Mouse (Mus musculus): ENCODE measurements at regions not wholly inside any gene's neighbourhood (a gene's known extent, or its start where the extent isn't known, plus 50 kb on each side); places are given as distances from the start of the nearest gene placed in this dataset.

DNA sequence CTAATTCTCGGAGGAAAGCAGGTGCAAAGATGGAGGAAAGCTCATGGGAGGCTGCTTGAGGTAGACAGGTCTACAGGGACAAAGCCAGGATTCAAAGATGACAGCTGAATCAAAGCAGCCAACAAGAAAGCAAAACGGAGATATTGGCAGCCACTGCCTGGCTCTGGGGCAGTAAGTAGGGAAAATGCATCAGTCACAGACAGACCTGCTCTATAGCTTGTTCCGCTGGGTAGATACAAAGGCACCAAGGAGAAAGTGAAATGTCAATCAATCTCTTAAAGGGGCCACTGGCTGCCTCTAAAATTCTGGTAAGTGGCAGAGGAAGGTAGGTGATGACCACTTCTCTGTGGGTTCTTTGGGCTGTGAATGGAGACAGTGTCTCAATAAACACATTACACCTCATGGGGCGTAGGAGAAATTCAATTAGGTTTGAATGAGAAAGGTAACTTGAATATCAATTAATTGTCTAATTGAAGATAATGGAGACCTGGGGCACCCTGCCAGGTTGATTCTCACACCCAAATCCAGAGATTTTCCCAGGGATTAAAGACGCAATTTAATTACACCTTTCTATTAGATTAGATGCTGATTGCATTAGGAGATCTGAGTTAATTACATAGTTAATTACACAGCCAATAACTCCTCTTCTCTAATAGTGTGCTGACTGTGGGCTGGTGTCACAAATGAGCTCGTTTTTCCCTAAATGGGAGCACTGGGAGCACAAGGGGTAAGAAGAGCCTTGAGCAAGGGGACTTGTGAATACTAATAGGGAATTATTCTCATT is 555.1 kb downstream of the Gm9195 start:
- Histone ChIP-seq H3K4me3 (ENCODE audit: low read depth, low read length) (no peak overlapping the region), H3K4me2 (ENCODE audit: low read length) (no peak overlapping the region), H3K9ac (ENCODE audit: low read length) (no peak overlapping the region), H3K27me3 (replicated peaks; ENCODE audit: control insufficient read depth, insufficient read depth, low read length) (no peaks in the 10 kb centered on the region), H3K4me1 (replicated peaks; ENCODE audit: control insufficient read depth, insufficient read depth, low read length) (no peaks in the 10 kb centered on the region), H3K36me3 (ENCODE audit: control insufficient read depth, insufficient read depth, low read length) (no peaks in the 10 kb centered on the region), H3K9me3 (ENCODE audit: control insufficient read depth, low read length) (no peaks in the 10 kb centered on the region), H3K27ac (ENCODE audit: low read depth) (no peak overlapping the region)
- no peak for DNase-seq (ENCODE audit: low spot score)
- 68% methylated on average over 6 of the region's 6 CpGs for WGBS
- no peak for ATAC-seq (replicated peaks; ENCODE audit: low FRiP score, low TSS enrichment, low read depth)

DNA sequence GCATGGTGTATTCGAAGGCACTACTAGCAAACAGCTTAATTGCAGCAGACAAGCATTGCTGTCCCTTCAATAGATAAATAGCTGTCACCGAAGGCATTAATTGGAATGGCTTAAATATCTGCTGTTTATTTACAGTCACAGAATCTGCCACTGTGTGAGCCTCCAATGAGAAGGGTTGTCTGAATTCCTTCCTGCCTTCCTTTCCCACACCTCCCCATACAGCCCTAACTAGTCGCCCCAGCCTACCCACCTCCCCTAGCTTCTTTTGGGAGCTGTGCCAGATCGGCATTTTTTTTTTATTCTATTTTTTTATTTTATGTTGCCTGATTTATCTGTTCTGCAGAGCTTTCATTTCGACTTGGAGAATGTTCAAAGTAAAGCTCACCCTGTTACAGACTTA is 575.7 kb downstream of the Gm9195 start:
- no peak overlapping the region for H3K4me2 ChIP-seq (ENCODE audit: low read length)
- H3K27ac ChIP-seq (ENCODE audit: low read depth), result no peak overlapping the region
- no peaks in the 10 kb centered on the region for H3K4me1 ChIP-seq (replicated peaks; ENCODE audit: control insufficient read depth, insufficient read depth, low read length)
- H3K9me3 ChIP-seq (ENCODE audit: control insufficient read depth, low read length), result no peaks in the 10 kb centered on the region
- no peaks in the 10 kb centered on the region for H3K36me3 ChIP-seq (ENCODE audit: control insufficient read depth, insufficient read depth, low read length)
- no peaks in the 10 kb centered on the region for H3K27me3 ChIP-seq (replicated peaks; ENCODE audit: control insufficient read depth, insufficient read depth, low read length)
- H3K4me3 ChIP-seq (ENCODE audit: low read depth, low read length), result no peak overlapping the region
- ATAC-seq (replicated peaks; ENCODE audit: low FRiP score, low TSS enrichment, low read depth), result no peak
- no peak for DNase-seq (ENCODE audit: low spot score)
- no peak overlapping the region for H3K9ac ChIP-seq (ENCODE audit: low read length)
- WGBS, result 47% methylated on average over 5 of the region's 5 CpGs

DNA sequence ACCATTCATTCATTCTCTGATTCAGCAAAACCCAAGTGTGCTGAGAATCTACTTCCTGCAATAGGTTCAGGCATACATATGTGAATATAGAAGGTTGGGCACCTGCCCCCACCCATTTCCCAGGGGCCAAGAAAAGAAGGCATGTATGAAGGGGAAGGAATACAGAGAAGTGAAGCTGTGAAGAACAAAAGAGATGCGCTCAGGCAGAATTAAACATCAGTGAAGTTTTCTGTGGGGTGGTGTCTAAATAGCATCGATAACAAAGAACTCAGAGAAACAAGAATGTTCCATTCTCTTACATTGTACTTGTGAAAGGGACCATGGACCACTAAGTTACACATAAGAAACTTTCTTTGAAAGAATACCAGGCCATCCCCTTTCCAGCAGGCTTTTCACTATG is 580.7 kb downstream of the Gm9195 start:
- WGBS, result 91% methylated on average over 2 of the region's 2 CpGs
- no peak overlapping the region for H3K4me2 ChIP-seq (ENCODE audit: low read length)
- no peaks in the 10 kb centered on the region for H3K4me1 ChIP-seq (replicated peaks; ENCODE audit: control insufficient read depth, insufficient read depth, low read length)
- no peaks in the 10 kb centered on the region for H3K27me3 ChIP-seq (replicated peaks; ENCODE audit: control insufficient read depth, insufficient read depth, low read length)
- no peak for DNase-seq (ENCODE audit: low spot score)
- no peaks in the 10 kb centered on the region for H3K36me3 ChIP-seq (ENCODE audit: control insufficient read depth, insufficient read depth, low read length)
- no peak overlapping the region for H3K9ac ChIP-seq (ENCODE audit: low read length)
- no peak for ATAC-seq (replicated peaks; ENCODE audit: low FRiP score, low TSS enrichment, low read depth)
- H3K9me3 ChIP-seq (ENCODE audit: control insufficient read depth, low read length), result no peaks in the 10 kb centered on the region
- H3K27ac ChIP-seq (ENCODE audit: low read depth), result no peak overlapping the region
- H3K4me3 ChIP-seq (ENCODE audit: low read depth, low read length), result no peak overlapping the region

DNA sequence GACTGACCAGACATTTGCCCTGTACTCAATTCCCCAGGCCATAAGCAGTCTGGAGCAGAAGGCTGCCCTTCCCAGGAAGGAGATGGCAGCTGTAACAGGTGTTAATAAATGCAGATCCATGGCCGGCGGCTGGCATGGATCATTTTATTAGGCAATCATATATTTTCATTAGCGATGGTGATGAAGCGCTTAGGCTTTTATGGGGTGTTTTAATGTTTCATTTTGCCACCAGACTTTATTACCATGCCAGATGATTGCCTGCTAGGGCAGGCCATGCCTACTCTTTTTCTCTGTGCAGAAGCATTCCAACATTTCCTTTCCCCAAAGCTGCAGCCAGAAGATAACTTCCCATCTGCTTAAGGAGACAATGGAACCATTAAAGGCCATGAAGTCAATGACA is 596.2 kb downstream of the Gm9195 start:
- DNase-seq (ENCODE audit: low spot score), result no peak
- Histone ChIP-seq H3K9ac (ENCODE audit: low read length) (no peak overlapping the region), H3K36me3 (ENCODE audit: control insufficient read depth, insufficient read depth, low read length) (no peaks in the 10 kb centered on the region), H3K27ac (ENCODE audit: low read depth) (no peak overlapping the region), H3K4me2 (ENCODE audit: low read length) (no peak overlapping the region), H3K27me3 (replicated peaks; ENCODE audit: control insufficient read depth, insufficient read depth, low read length) (no peaks in the 10 kb centered on the region), H3K4me1 (replicated peaks; ENCODE audit: control insufficient read depth, insufficient read depth, low read length) (no peaks in the 10 kb centered on the region), H3K4me3 (ENCODE audit: low read depth, low read length) (no peak overlapping the region), H3K9me3 (ENCODE audit: control insufficient read depth, low read length) (no peaks in the 10 kb centered on the region)
- 86% methylated on average over 4 of the region's 4 CpGs for WGBS
- no peak for ATAC-seq (replicated peaks; ENCODE audit: low FRiP score, low TSS enrichment, low read depth)

DNA sequence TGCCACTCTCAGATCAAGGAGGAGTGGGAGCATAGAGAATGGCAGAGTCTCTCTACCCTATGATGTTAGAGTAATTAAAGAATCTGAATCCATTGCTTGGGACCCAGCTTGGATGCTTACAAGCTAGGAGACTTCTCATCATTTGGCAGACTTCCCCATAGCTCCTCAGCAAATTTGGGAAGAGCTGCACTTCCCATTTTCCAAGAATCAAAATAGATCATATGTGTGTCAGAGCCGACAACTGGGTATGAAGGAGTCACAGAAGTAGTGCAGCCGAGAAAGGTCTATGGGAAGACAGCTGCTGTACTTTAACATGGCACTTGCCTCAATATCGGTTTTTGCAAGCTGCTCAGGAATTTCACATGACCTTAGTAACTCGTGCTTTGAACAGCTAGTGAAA is 596.8 kb downstream of the Gm9195 start:
- no peak for DNase-seq (ENCODE audit: low spot score)
- no peak overlapping the region for H3K4me2 ChIP-seq (ENCODE audit: low read length)
- 77% methylated on average over 4 of the region's 4 CpGs for WGBS
- no peaks in the 10 kb centered on the region for H3K27me3 ChIP-seq (replicated peaks; ENCODE audit: control insufficient read depth, insufficient read depth, low read length)
- H3K4me3 ChIP-seq (ENCODE audit: low read depth, low read length), result no peak overlapping the region
- no peaks in the 10 kb centered on the region for H3K9me3 ChIP-seq (ENCODE audit: control insufficient read depth, low read length)
- H3K9ac ChIP-seq (ENCODE audit: low read length), result no peak overlapping the region
- no peaks in the 10 kb centered on the region for H3K36me3 ChIP-seq (ENCODE audit: control insufficient read depth, insufficient read depth, low read length)
- H3K27ac ChIP-seq (ENCODE audit: low read depth), result no peak overlapping the region
- ATAC-seq (replicated peaks; ENCODE audit: low FRiP score, low TSS enrichment, low read depth), result no peak
- no peaks in the 10 kb centered on the region for H3K4me1 ChIP-seq (replicated peaks; ENCODE audit: control insufficient read depth, insufficient read depth, low read length)

DNA sequence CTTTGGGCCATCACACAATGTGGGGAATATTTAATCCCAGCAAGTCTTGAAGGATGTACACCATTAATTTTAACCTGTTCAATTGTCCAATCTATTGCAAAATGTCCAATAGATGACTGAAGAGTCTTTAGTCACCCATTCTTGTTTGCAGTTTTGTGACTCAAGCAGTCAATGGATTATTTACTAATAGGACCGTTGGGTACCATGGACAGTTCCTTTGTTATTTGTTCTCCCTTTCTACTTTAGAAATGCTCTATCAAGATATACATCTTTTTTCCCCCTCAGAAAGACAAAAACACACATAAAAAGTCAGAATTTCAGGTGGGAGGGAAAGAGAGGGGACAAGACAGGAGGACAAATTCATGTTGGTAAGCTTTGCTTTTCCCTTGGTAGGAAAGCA is 598.3 kb downstream of the Gm9195 start:
- Histone ChIP-seq H3K4me1 (replicated peaks; ENCODE audit: control insufficient read depth, insufficient read depth, low read length) (no peaks in the 10 kb centered on the region), H3K9me3 (ENCODE audit: control insufficient read depth, low read length) (no peaks in the 10 kb centered on the region), H3K36me3 (ENCODE audit: control insufficient read depth, insufficient read depth, low read length) (no peaks in the 10 kb centered on the region), H3K9ac (ENCODE audit: low read length) (no peak overlapping the region), H3K4me3 (ENCODE audit: low read depth, low read length) (no peak overlapping the region), H3K4me2 (ENCODE audit: low read length) (no peak overlapping the region), H3K27ac (ENCODE audit: low read depth) (no peak overlapping the region), H3K27me3 (replicated peaks; ENCODE audit: control insufficient read depth, insufficient read depth, low read length) (no peaks in the 10 kb centered on the region)
- no peak for DNase-seq (ENCODE audit: low spot score)
- 62% methylated on average over 1 of the region's 1 CpGs for WGBS
- ATAC-seq (replicated peaks; ENCODE audit: low FRiP score, low TSS enrichment, low read depth), result no peak

DNA sequence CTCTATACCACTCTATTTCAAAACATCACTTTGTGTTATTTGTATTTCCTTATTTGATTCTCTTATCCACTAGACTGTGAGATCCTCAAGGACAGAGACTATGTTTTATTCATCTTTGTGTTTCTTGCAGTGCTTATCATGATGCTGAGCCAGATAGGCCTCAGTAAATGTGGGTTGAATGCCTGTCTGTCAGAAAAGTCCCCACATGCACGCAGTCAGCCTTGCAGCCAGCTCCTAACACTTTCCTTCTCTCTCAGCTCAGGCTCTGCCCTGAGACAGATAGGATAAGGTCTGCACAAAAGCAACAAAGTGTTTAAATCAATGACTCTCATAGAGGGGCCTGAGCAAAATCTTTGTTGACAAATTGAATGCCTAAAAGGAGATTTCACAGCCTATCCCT is 600.0 kb downstream of the Gm9195 start:
- H3K27me3 ChIP-seq (replicated peaks; ENCODE audit: control insufficient read depth, insufficient read depth, low read length), result no peaks in the 10 kb centered on the region
- H3K27ac ChIP-seq (ENCODE audit: low read depth), result no peak overlapping the region
- 77% methylated on average over 1 of the region's 1 CpGs for WGBS
- H3K4me2 ChIP-seq (ENCODE audit: low read length), result no peak overlapping the region
- no peaks in the 10 kb centered on the region for H3K36me3 ChIP-seq (ENCODE audit: control insufficient read depth, insufficient read depth, low read length)
- H3K4me3 ChIP-seq (ENCODE audit: low read depth, low read length), result no peak overlapping the region
- DNase-seq (ENCODE audit: low spot score) (no peak), ATAC-seq (replicated peaks; ENCODE audit: low FRiP score, low TSS enrichment, low read depth) (no peak)
- no peaks in the 10 kb centered on the region for H3K4me1 ChIP-seq (replicated peaks; ENCODE audit: control insufficient read depth, insufficient read depth, low read length)
- no peaks in the 10 kb centered on the region for H3K9me3 ChIP-seq (ENCODE audit: control insufficient read depth, low read length)
- no peak overlapping the region for H3K9ac ChIP-seq (ENCODE audit: low read length)

DNA sequence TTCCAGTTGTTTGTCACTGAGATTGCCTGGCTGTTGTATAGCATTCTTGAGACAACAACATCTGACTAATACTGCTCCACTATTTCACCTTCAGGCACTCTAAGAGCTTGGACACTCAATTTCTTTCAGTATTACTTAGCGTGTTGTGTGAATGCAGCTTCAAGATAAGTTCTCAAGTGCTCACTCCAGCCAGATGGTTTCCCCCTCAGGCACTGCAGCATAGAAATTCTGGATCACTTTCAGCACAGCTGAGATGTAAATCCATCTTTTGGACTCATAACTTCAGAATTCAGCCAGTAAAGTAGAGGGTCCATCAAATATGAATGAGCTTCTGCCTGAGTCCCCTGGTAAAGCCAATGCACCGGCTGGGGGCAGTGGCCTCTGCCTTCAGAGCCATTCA is 608.8 kb downstream of the Gm9195 start:
- no peaks in the 10 kb centered on the region for H3K9me3 ChIP-seq (ENCODE audit: control insufficient read depth, low read length)
- no peaks in the 10 kb centered on the region for H3K27me3 ChIP-seq (replicated peaks; ENCODE audit: control insufficient read depth, insufficient read depth, low read length)

DNA sequence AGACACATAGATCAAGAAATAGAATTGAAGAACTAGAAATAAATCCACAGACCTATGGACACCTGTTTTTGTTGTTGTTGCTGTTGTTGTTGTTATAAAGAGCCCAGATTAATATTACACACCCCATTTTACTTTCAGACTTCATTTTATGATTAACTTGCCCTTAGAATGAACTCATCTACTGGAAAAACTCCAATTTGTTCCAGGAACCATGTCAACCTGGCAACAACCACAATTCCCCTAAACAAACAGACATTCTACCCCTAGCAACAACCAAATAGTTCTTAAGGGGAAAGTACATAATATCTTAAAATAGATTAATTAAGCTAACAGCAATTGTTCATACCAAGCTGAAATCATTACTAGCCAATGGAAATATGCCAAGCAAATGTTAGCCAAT is 646.1 kb downstream of the Gm9195 start:
- Histone ChIP-seq H3K9me3 (ENCODE audit: control insufficient read depth, low read length) (no peaks in the 10 kb centered on the region), H3K4me2 (ENCODE audit: low read length) (no peak overlapping the region), H3K36me3 (ENCODE audit: control insufficient read depth, insufficient read depth, low read length) (no peaks in the 10 kb centered on the region), H3K27ac (ENCODE audit: low read depth) (no peak overlapping the region), H3K9ac (ENCODE audit: low read length) (no peak overlapping the region), H3K4me1 (replicated peaks; ENCODE audit: control insufficient read depth, insufficient read depth, low read length) (no peaks in the 10 kb centered on the region), H3K4me3 (ENCODE audit: low read depth, low read length) (no peak overlapping the region), H3K27me3 (replicated peaks; ENCODE audit: control insufficient read depth, insufficient read depth, low read length) (no peaks in the 10 kb centered on the region)
- ATAC-seq (replicated peaks; ENCODE audit: low FRiP score, low TSS enrichment, low read depth), result no peak
- DNase-seq (ENCODE audit: low spot score), result no peak

More for the DNA sequence above, 608.8 kb downstream of the Gm9195 start:
- 81% methylated on average over 2 of the region's 2 CpGs for WGBS
- Histone ChIP-seq H3K4me3 (ENCODE audit: low read depth, low read length) (no peak overlapping the region), H3K4me2 (ENCODE audit: low read length) (no peak overlapping the region), H3K9ac (ENCODE audit: low read length) (no peak overlapping the region), H3K27ac (ENCODE audit: low read depth) (no peak overlapping the region), H3K4me1 (replicated peaks; ENCODE audit: control insufficient read depth, insufficient read depth, low read length) (no peaks in the 10 kb centered on the region), H3K36me3 (ENCODE audit: control insufficient read depth, insufficient read depth, low read length) (no peaks in the 10 kb centered on the region)
- no peak for DNase-seq (ENCODE audit: low spot score)
- no peak for ATAC-seq (replicated peaks; ENCODE audit: low FRiP score, low TSS enrichment, low read depth)
